Mouse (Mus musculus) ES-Bruce4 (cell line): ENCODE measurements around the gene Nrarp. TPM values are rescaled to one million over a fixed set of nuclear protein-coding genes. Genes with fewer than 3 reads are reported as not detected.

ENCODE experiments used
- H3K27ac ChIP-seq: 2 replicates; pipeline ENCODE4 v1.5.1; 2012; ENCODE audit warnings: low read length, inconsistent platforms; ENCODE audit not compliant: insufficient read depth
- H3K27me3 ChIP-seq: 2 replicates; pipeline ENCODE4 v1.6.1; 2012; ENCODE audit warnings: mild to moderate bottlenecking, low read length, inconsistent platforms; ENCODE audit not compliant: control insufficient read depth, poor library complexity, insufficient read depth, severe bottlenecking
- H3K36me3 ChIP-seq: 2 replicates; pipeline ENCODE4 v1.6.1; 2012; ENCODE audit warnings: inconsistent platforms, mild to moderate bottlenecking, low read length, moderate library complexity; ENCODE audit not compliant: control insufficient read depth, poor library complexity, insufficient read depth, severe bottlenecking
- H3K4me1 ChIP-seq: one replicate; pipeline ENCODE4 v1.8.1; 2011; ENCODE audit warnings: low read length; ENCODE audit not compliant: control insufficient read depth, insufficient read depth
- H3K4me3 ChIP-seq: 2 replicates; pipeline ENCODE4 v1.5.1; 2011; ENCODE audit warnings: low read depth, mild to moderate bottlenecking, low read length
- H3K9ac ChIP-seq: 2 replicates; pipeline ENCODE4 v1.6.1; 2012; ENCODE audit warnings: low read depth, mild to moderate bottlenecking, inconsistent platforms; ENCODE audit not compliant: poor library complexity, severe bottlenecking
- H3K9me3 ChIP-seq: replicated peaks from 2 replicates; pipeline ENCODE4 v1.6.1; 2012; ENCODE audit warnings: mild to moderate bottlenecking, low read length, inconsistent platforms; ENCODE audit not compliant: control insufficient read depth, poor library complexity, insufficient read depth, severe bottlenecking
- CTCF ChIP-seq: IDR thresholded peaks from one replicate; pipeline ENCODE4 v1.8.1; 2011; ENCODE audit warnings: low read depth, low read length
- EP300 ChIP-seq: IDR thresholded peaks from 2 replicates; pipeline ENCODE4 v1.6.1; 2011; ENCODE audit warnings: low read depth, low read length; ENCODE audit not compliant: insufficient read depth
- POLR2A ChIP-seq: IDR thresholded peaks from one replicate; pipeline ENCODE4 v1.8.1; 2011; ENCODE audit warnings: low read length; ENCODE audit not compliant: insufficient read depth
- polyA plus RNA-seq: library from polyadenylated mRNA; stranded (reverse); fragments of >200 nt; gene quantifications from 2 replicates; pipeline ENCODE4 v1.2.4, GENCODE M21; 2011; ENCODE audit warnings: low read depth; ENCODE audit not compliant: missing spikeins, insufficient read depth, insufficient read length

Gene Nrarp
- 9.8 and 10.2 TPM in 2 replicates for polyA plus RNA-seq

- Histone ChIP-seq H3K27me3 (no peaks in the 10 kb centered on the region), H3K4me1 (peaks cover 3% of the 10 kb centered on the region), H3K4me3 (peak within 1 kb of the TSS; percentile 64), H3K36me3 (no peaks in the 10 kb centered on the region), H3K9ac (peak within 1 kb of the TSS; percentile 36), H3K27ac (no peak within 1 kb of the TSS), H3K9me3 (no peaks in the 10 kb centered on the region)
- TF ChIP-seq CTCF: peak; percentile 41
- no peak for TF ChIP-seq EP300
- peak; percentile 47 for TF ChIP-seq POLR2A
Measured at GRCm38 (mm10) chr2:25180478-25180903, at the start of gene Nrarp. Nrarp (plus strand) TSS chr2:25180758.

GRCm38 (mm10) chr2:25131601-25132000 is 49.0 kb upstream of the Nrarp start:
- TF ChIP-seq EP300: no peak
- no peak for TF ChIP-seq CTCF
- no peak for TF ChIP-seq POLR2A
- Histone ChIP-seq H3K4me1 (no peaks in the 10 kb centered on the region), H3K36me3 (no peaks in the 10 kb centered on the region), H3K27ac (no peak overlapping the region), H3K27me3 (no peaks in the 10 kb centered on the region), H3K9me3 (no peaks in the 10 kb centered on the region), H3K9ac (no peak overlapping the region), H3K4me3 (no peak overlapping the region)

GRCm38 (mm10) chr2:25137832-25138231 is 42.7 kb upstream of the Nrarp start:
- H3K4me3 ChIP-seq: no peak overlapping the region
- no peak overlapping the region for H3K9ac ChIP-seq
- no peaks in the 10 kb centered on the region for H3K4me1 ChIP-seq
- no peak for TF ChIP-seq CTCF
- no peak for TF ChIP-seq EP300
- no peak for TF ChIP-seq POLR2A
- H3K9me3 ChIP-seq: no peaks in the 10 kb centered on the region
- H3K36me3 ChIP-seq: no peaks in the 10 kb centered on the region
- no peaks in the 10 kb centered on the region for H3K27me3 ChIP-seq
- H3K27ac ChIP-seq: no peak overlapping the region

- Histone ChIP-seq H3K9ac (no peak overlapping the region), H3K9me3 (no peaks in the 10 kb centered on the region), H3K36me3 (no peaks in the 10 kb centered on the region), H3K4me3 (no peak overlapping the region), H3K27ac (no peak overlapping the region), H3K27me3 (no peaks in the 10 kb centered on the region), H3K4me1 (no peaks in the 10 kb centered on the region)
- TF ChIP-seq EP300 (no peak), CTCF (peak; percentile 20)
Measured at GRCm38 (mm10) chr2:25141185-25141584, 39.4 kb upstream of the Nrarp start.

- no peak overlapping the region for H3K4me3 ChIP-seq
- TF ChIP-seq POLR2A (no peak), CTCF (no peak), EP300 (no peak)
- no peak overlapping the region for H3K27ac ChIP-seq
- H3K36me3 ChIP-seq: no peaks in the 10 kb centered on the region
- no peak overlapping the region for H3K9ac ChIP-seq
- H3K27me3 ChIP-seq: no peaks in the 10 kb centered on the region
- no peaks in the 10 kb centered on the region for H3K4me1 ChIP-seq
- no peaks in the 10 kb centered on the region for H3K9me3 ChIP-seq
Measured at GRCm38 (mm10) chr2:25141921-25142320, 38.6 kb upstream of the Nrarp start.

- Histone ChIP-seq H3K27ac (no peak overlapping the region), H3K36me3 (no peaks in the 10 kb centered on the region), H3K4me3 (no peak overlapping the region), H3K9me3 (no peaks in the 10 kb centered on the region), H3K27me3 (no peaks in the 10 kb centered on the region), H3K4me1 (no peaks in the 10 kb centered on the region), H3K9ac (no peak overlapping the region)
- TF ChIP-seq POLR2A: no peak
- TF ChIP-seq EP300: no peak
- TF ChIP-seq CTCF: no peak
Measured at GRCm38 (mm10) chr2:25145346-25145745, 35.2 kb upstream of the Nrarp start.
